10 mouse cellular contexts compared by ENCODE assay signal in the genomic region with DNA sequence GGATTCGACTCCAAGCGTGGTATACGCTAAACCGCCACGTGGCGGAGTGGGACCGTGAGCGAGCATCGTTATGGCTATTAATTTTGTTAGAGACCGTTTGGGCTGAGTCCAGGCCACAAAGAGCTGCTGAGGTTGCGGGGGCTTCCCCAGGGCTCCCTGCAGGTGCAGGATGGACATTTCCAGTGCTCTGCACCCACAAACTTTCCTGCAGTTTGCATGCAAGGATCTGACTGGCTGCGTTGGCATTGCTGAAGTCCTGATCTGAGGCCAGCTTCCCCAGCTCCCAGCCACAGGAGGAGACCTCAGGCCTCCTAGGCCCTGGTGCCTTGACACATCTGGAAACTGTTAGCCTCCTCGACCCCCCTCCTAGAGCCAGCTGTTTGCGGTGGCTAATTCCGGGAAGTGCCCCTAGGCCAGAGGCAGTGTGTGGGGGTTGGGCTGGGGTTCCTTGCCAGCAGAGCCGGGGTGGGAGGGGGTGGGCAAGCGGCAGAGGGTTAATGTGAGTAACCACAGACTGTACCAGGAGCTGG. TPM values are rescaled to one million over a fixed set of nuclear protein-coding genes. Genes with fewer than 3 reads are reported as not detected.
DNase-seq lines count a peak whose midpoint lies in the region; ATAC-seq and TF ChIP-seq lines count a peak whose summit lies in the region.
"Had no signal": no experiment of that assay in that cellular context is flagged by ENCODE, and none has a peak within 500 bp of the region (broad histone marks: within the 10 kb centered on the region; RNA-seq: fewer than 3 reads in every experiment).

No protein-coding gene starts in this region.

- intact Hi-C loops in left cerebral cortex, postnatal 4 days (cut with DNase I) = no loop called here

- H3K4me2 ChIP-seq in limb, embryonic 14.5 days (replicated peaks; ENCODE audit: low read depth, low read length, severe bottlenecking) = peak overlapping the region; percentile 13; the same call in 1 of the 2 replicates
- H3K4me2 ChIP-seq: midbrain, embryonic 15.5 days had no signal

- H3K9me3 ChIP-seq in G1E (replicated peaks) = no peaks in the 10 kb centered on the region
- H3K9me3 ChIP-seq in limb, embryonic 14.5 days (ENCODE audit: control insufficient read depth, low read length) = no peaks in the 10 kb centered on the region
- H3K9me3 ChIP-seq: midbrain, embryonic 15.5 days had no signal

- 11% methylated on average over 17 of the region's 17 CpGs for WGBS in limb, embryonic 14.5 days

- peaks cover 8% of the 10 kb centered on the region for H3K4me1 ChIP-seq in G1E (ENCODE audit: insufficient read depth, low read depth, low read length)
- H3K4me1 ChIP-seq in limb, embryonic 14.5 days (ENCODE audit: control insufficient read depth, insufficient read depth, low read length) = peaks cover 42% of the 10 kb centered on the region

- H3K4me3 ChIP-seq in G1E (ENCODE audit: low read depth, low read length) = no peak overlapping the region
- no peak overlapping the region for H3K4me3 ChIP-seq in limb, embryonic 14.5 days (replicated peaks; ENCODE audit: low read length)
- H3K4me3 ChIP-seq: heart, adult 2 months; midbrain, embryonic 15.5 days had no signal

- peak; percentile 19 for DNase-seq in left cerebral cortex, postnatal 4 days
- no peak for DNase-seq in left cerebral cortex, adult 8-10 months (ENCODE audit: low spot score in 2 of 2)
- peak; percentile 12 for DNase-seq in G1E (ENCODE audit: low spot score)
- DNase-seq in embryo, embryonic 11 days = peak; percentile 84
- DNase-seq in limb, embryonic 14.5 days (ENCODE audit: low spot score) = peak; percentile 63
- no peak for DNase-seq in layer of hippocampus, adult 9-10 months (ENCODE audit: low spot score)
- no peak for DNase-seq in spleen, postnatal 14 days (ENCODE audit: low spot score in 2 of 2)
- DNase-seq: cerebellum, adult 9-10 months; heart, adult 2 months had no signal

- no peak for ATAC-seq in G1E (ENCODE audit: extremely low read depth, insufficient number of reproducible peaks, low FRiP score, poor library complexity, severe bottlenecking)
- peak; percentile 61 for ATAC-seq in limb, embryonic 14.5 days (ENCODE audit: low FRiP score, low read depth)
- ATAC-seq: midbrain, embryonic 15.5 days had no signal

- no peak for TF ChIP-seq POLR2A in limb, embryonic 14.5 days (IDR thresholded peaks at IDR 0.05; ENCODE audit: borderline replicate concordance, extremely low read depth, insufficient read depth, insufficient read length)

- no peak overlapping the region; the same call in 1 of the 2 replicates for H3K9ac ChIP-seq in limb, embryonic 14.5 days (ENCODE audit: low read depth, low read length, severe bottlenecking)
- H3K9ac ChIP-seq: midbrain, embryonic 15.5 days had no signal

- peaks cover 4% of the 10 kb centered on the region for H3K36me3 ChIP-seq in G1E (replicated peaks)
- no peaks in the 10 kb centered on the region for H3K36me3 ChIP-seq in limb, embryonic 14.5 days (ENCODE audit: control insufficient read depth, insufficient read depth, low read length)
- H3K36me3 ChIP-seq: midbrain, embryonic 15.5 days had no signal

- peaks cover 20% of the 10 kb centered on the region for H3K27me3 ChIP-seq in G1E (ENCODE audit: insufficient read depth, low read length)
- H3K27me3 ChIP-seq in limb, embryonic 14.5 days (ENCODE audit: control insufficient read depth, insufficient read depth, low read length) = no peaks in the 10 kb centered on the region
- H3K27me3 ChIP-seq: midbrain, embryonic 15.5 days had no signal

- H3K27ac ChIP-seq in limb, embryonic 14.5 days (replicated peaks; ENCODE audit: low read depth, low read length) = peak overlapping the region; percentile 53; the same call in 1 of the 2 replicates
- H3K27ac ChIP-seq: heart, adult 2 months; midbrain, embryonic 15.5 days had no signal

- no peak for TF ChIP-seq CTCF in G1E (IDR thresholded peaks at IDR 0.05; ENCODE audit: low read depth, low read length)

RNA-seq across cellular contexts. Expression of a gene that starts 24.4 kb away (rescaled TPM):
- total RNA-seq in left cerebral cortex, postnatal 4 days (2021) = 10 to 100 TPM; 75.8 to 78.3 TPM
- 10 to 100 TPM; 85.2 to 92.1 (median 89.0) TPM for total RNA-seq in left cerebral cortex, adult 8-10 months (2022)
- total RNA-seq in G1E (2014; fragmentation: Nextera tagmentation) (66.4 and 87.7 TPM in 2 replicates), G1E (2017) (55.3 and 71.3 TPM in 2 replicates)
- polyA plus RNA-seq in G1E (2012) = 88.7 and 110 TPM in 2 replicates
- polyA plus RNA-seq in limb, embryonic 14.5 days (2012; rRNA removed) = 63.3 and 92.3 TPM in 2 replicates
- polyA plus RNA-seq in limb, embryonic 14.5 days (2014; fragmentation: Nextera tagmentation; extraction: Ambion mirVana) = 121 and 132 TPM in 2 replicates

RNA-seq across cellular contexts. Expression of a gene that starts 54.2 kb away (rescaled TPM):
- 10 to 100 TPM; 77.7 to 94.5 TPM for total RNA-seq in left cerebral cortex, postnatal 4 days (2021)
- total RNA-seq in left cerebral cortex, adult 8-10 months (2022) = 10 to 100 TPM; 77.1 to 81.3 (median 79.9) TPM
- total RNA-seq in G1E (2014; fragmentation: Nextera tagmentation) (106 and 145 TPM in 2 replicates), G1E (2017) (94.1 and 120 TPM in 2 replicates)
- 51.6 and 56.0 TPM in 2 replicates for polyA plus RNA-seq in G1E (2012)
- polyA plus RNA-seq in limb, embryonic 14.5 days (2012; rRNA removed) = 306 and 353 TPM in 2 replicates
- 5.3 and 6.0 TPM in 2 replicates for polyA plus RNA-seq in limb, embryonic 14.5 days (2014; fragmentation: Nextera tagmentation; extraction: Ambion mirVana)

RNA-seq across cellular contexts. Expression of a gene that starts 57.6 kb away (rescaled TPM):
- total RNA-seq in left cerebral cortex, postnatal 4 days (2021) = 10 to 100 TPM; 40.0 to 43.8 TPM
- total RNA-seq in left cerebral cortex, adult 8-10 months (2022) = 10 to 100 TPM; 17.8 to 21.3 (median 19.5) TPM
- total RNA-seq in G1E (2014; fragmentation: Nextera tagmentation) = not detected in 2 replicates
- 0.12 TPM in 1 of 2 replicates, not detected in the other for total RNA-seq in G1E (2017)
- polyA plus RNA-seq in G1E (2012) = not detected in 2 replicates
- 10.1 and 13.2 TPM in 2 replicates for polyA plus RNA-seq in limb, embryonic 14.5 days (2012; rRNA removed)
- 11.8 and 15.0 TPM in 2 replicates for polyA plus RNA-seq in limb, embryonic 14.5 days (2014; fragmentation: Nextera tagmentation; extraction: Ambion mirVana)

Comparison
In these comparisons a context has a peak if more than half of its experiments do, and no peak if none do; other contexts are left out.
1. DNase-seq: peak in left cerebral cortex, postnatal 4 days (single experiment), G1E (single experiment), embryo, embryonic 11 days (single experiment) and limb, embryonic 14.5 days (single experiment); none in left cerebral cortex, adult 8-10 months (0 of 2), layer of hippocampus, adult 9-10 months (single experiment) and spleen, postnatal 14 days (0 of 2).
2. RNA of a gene that starts 57.6 kb away (total RNA-seq): 40.0 to 43.8 TPM in left cerebral cortex, postnatal 4 days and 17.8 to 21.3 TPM in left cerebral cortex, adult 8-10 months; 0.12 TPM in G1E; every median in the first group is over 10 times any median in the second.